Mouse (Mus musculus) ES-E14 (cell line): Measurements from ENCODE around the gene Ube2i.

ENCODE experiments used
- CHD2 ChIP-seq: IDR thresholded peaks from 2 replicates; pipeline ENCODE4 v1.6.1; 2014; ENCODE audit warnings: mild to moderate bottlenecking, low read depth, low read length, inconsistent platforms
- HCFC1 ChIP-seq: IDR thresholded peaks from 2 replicates; pipeline ENCODE4 v1.6.1; 2012; ENCODE audit warnings: low read length, inconsistent platforms, borderline replicate concordance; ENCODE audit not compliant: insufficient read depth
- MAFK ChIP-seq: IDR thresholded peaks from 2 replicates; pipeline ENCODE4 v1.6.1; 2014; ENCODE audit warnings: mild to moderate bottlenecking, low read depth, low read length, inconsistent platforms; ENCODE audit not compliant: insufficient read depth
- ZC3H11A ChIP-seq: IDR thresholded peaks from 2 replicates; pipeline ENCODE4 v1.6.1; 2012; ENCODE audit warnings: low read depth, mild to moderate bottlenecking, inconsistent platforms, low read length, borderline replicate concordance
- ZNF384 ChIP-seq: IDR thresholded peaks from 2 replicates; pipeline ENCODE4 v1.6.1; 2012; ENCODE audit warnings: low read depth, low read length, inconsistent platforms

- TF ChIP-seq MAFK (no peak), HCFC1 (no peak), CHD2 (no peak), ZNF384 (no peak), ZC3H11A (no peak)
Observed at GRCm38 (mm10) chr17:25256140-25256754, 18.2 kb downstream of the Ube2i start, which contains the start of gene Baiap3.
